Mouse (Mus musculus) E14TG2a.4 (cell line): ENCODE measurements around the gene Filip1l.

Experiments used
- H3K27me3 ChIP-seq: 2 replicates; pipeline ENCODE4 v1.6.1; 2014; ENCODE audit warnings: low read length, control low read depth; ENCODE audit not compliant: insufficient read depth
- H3K36me3 ChIP-seq: 2 replicates; pipeline ENCODE4 v1.6.1; 2014; ENCODE audit warnings: low read length, control low read depth; ENCODE audit not compliant: insufficient read depth
- H3K4me1 ChIP-seq: replicated peaks from 2 replicates; pipeline ENCODE4 v1.6.1; 2014; ENCODE audit warnings: low read depth, low read length, control low read depth
- H3K4me3 ChIP-seq: replicated peaks from 2 replicates; pipeline ENCODE4 v1.5.1; 2014; ENCODE audit warnings: mild to moderate bottlenecking, low read length
- H3K9me3 ChIP-seq: 2 replicates; pipeline ENCODE4 v1.6.1; 2014; ENCODE audit warnings: low read length, control low read depth
- CTCF ChIP-seq: conservative IDR thresholded peaks from 2 replicates; pipeline ENCODE4 v1.5.1; 2014; ENCODE audit warnings: low read length
- NANOG ChIP-seq: IDR thresholded peaks from 2 replicates; pipeline ENCODE4 v1.6.1; 2014; ENCODE audit warnings: borderline replicate concordance, low read length, mixed read lengths
- POU5F1 ChIP-seq: IDR thresholded peaks from 2 replicates; pipeline ENCODE4 v1.6.1; 2014; ENCODE audit warnings: low read length, borderline replicate concordance

Filip1l gene

DNA sequence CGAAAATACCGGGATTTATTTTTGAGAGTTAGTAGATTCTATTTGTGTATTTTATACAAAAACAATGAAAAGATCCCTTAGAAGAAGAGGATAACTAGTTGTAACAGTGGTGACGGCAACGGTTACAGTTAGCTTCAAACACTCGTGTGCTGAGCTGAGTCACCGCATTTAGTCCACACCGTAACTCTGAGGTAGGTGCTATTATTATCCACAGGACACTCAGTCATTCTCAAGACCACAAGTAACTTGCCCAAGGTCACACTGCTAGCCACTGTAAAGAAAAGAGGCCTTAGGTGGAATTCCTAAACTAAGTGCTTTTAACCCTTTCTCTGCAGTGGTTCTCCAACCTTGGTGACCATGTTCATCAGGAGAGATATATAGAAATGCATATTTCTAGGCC lies 174.0 kb downstream of the Filip1l start:
- no peak for TF ChIP-seq CTCF
- no peak for TF ChIP-seq POU5F1
- no peak for TF ChIP-seq NANOG
- Histone ChIP-seq H3K9me3 (no peaks in the 10 kb centered on the region), H3K36me3 (no peaks in the 10 kb centered on the region), H3K27me3 (no peaks in the 10 kb centered on the region), H3K4me3 (no peak overlapping the region), H3K4me1 (no peaks in the 10 kb centered on the region)

DNA sequence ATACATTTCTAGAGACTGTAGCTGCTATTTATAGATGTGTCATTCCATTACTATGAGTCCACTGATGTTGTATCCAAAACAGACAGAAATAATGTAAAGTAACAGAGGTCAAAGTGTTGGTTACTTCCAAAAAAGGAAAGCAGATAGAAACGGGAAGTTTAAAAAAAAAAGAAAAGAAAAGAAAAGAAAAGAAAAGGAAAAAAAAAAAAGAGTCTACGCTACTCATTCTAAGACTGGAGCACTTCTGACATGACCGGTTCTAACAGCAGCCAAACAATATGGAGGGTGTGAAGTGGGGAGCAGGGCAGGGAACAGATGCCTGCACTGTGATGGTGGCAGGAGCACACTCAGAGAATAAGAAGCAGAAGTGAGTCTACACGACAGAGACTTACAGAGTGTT lies 175.6 kb downstream of the Filip1l start:
- no peak overlapping the region for H3K4me3 ChIP-seq
- no peak for TF ChIP-seq CTCF
- H3K4me1 ChIP-seq = no peaks in the 10 kb centered on the region
- no peaks in the 10 kb centered on the region for H3K36me3 ChIP-seq
- H3K27me3 ChIP-seq = no peaks in the 10 kb centered on the region
- no peaks in the 10 kb centered on the region for H3K9me3 ChIP-seq

DNA sequence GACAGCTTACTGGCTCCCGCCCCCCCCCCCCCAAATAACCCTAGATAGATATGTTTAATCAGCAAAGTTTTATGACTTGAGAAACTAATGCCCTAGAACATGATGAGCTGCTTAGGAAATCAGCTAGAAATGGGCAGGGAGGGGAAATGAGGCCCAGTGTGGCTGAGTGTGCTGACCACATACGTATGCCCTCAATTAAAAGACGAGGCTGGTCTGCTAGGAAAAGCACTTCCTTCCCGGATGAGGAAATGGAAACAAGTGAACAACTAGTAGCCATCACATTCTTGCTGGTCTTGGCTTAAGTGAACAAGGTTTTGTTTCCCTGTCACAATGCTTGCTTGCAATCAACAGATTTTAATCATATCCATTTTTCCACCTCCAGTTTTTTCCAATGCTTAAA lies 177.7 kb downstream of the Filip1l start:
- no peaks in the 10 kb centered on the region for H3K27me3 ChIP-seq
- TF ChIP-seq CTCF (no peak), NANOG (no peak), POU5F1 (no peak)
- no peaks in the 10 kb centered on the region for H3K9me3 ChIP-seq
- no peak overlapping the region for H3K4me3 ChIP-seq
- H3K4me1 ChIP-seq = no peaks in the 10 kb centered on the region
- no peaks in the 10 kb centered on the region for H3K36me3 ChIP-seq

DNA sequence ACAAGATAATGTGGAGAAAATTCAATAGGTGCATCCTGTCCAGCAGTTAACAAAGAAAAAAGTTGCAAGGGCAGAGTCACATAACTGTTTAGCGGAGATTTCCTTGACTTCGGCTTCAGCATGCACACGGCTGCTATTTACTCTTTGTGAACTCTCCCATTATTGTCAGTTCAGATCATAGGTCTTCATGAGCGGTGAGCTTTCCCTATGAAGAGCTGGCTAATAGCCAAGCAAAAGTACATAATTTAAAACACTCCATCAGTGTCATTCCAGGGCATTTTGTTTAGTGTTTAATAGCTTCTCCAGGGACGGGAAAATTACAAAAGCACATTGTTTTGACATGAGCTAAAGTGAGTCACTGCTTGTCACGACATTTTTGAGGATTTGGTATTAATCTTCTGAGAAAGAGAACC lies 179.2 kb downstream of the Filip1l start:
- TF ChIP-seq CTCF (no peak), POU5F1 (no peak), NANOG (no peak)
- Histone ChIP-seq H3K36me3 (no peaks in the 10 kb centered on the region), H3K27me3 (no peaks in the 10 kb centered on the region), H3K4me3 (no peak overlapping the region), H3K9me3 (no peaks in the 10 kb centered on the region), H3K4me1 (no peaks in the 10 kb centered on the region)

DNA sequence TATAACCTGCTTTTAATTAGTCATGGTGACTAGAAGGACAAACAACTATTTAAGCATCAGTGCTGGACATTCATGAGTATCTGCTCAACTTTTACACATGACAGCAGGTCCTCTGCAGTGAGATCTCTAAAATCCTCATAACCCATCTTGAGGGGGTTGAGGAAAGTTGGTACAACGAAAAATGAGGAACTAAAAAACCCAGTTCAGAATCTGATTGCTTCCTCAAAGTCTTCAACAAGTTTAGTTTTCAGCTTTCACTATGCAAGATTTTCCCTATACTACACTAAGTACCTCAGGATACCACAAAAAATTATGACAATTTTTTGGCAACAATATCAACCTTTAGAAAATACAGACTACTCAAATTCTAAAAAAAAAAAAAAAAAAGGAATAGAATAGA lies 181.5 kb downstream of the Filip1l start:
- TF ChIP-seq NANOG (no peak), POU5F1 (no peak), CTCF (no peak)
- no peaks in the 10 kb centered on the region for H3K9me3 ChIP-seq
- H3K27me3 ChIP-seq = no peaks in the 10 kb centered on the region
- no peak overlapping the region for H3K4me3 ChIP-seq
- H3K36me3 ChIP-seq = no peaks in the 10 kb centered on the region
- H3K4me1 ChIP-seq = no peaks in the 10 kb centered on the region

DNA sequence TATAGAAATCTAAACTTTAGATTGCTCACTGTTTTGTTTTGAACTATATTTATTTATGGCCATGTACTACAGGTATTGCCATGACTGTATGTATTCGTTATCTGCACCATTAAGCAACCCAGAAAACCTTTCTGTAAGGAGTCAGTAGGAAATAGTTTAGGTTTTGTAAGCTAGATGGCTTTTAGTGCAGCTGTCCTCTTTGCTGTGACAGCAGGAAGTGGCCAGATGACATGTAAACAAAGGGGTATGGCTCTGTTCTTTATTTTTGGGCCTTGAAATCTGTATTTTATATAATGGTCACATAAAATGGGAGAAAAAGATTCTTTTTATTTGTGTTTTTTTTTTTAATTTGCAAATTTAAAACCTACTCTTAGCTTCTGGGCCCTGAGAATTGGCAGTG lies 181.9 kb downstream of the Filip1l start:
- no peak for TF ChIP-seq POU5F1
- TF ChIP-seq NANOG = no peak
- no peaks in the 10 kb centered on the region for H3K36me3 ChIP-seq
- no peaks in the 10 kb centered on the region for H3K27me3 ChIP-seq
- no peak overlapping the region for H3K4me3 ChIP-seq
- no peaks in the 10 kb centered on the region for H3K9me3 ChIP-seq
- no peaks in the 10 kb centered on the region for H3K4me1 ChIP-seq

DNA sequence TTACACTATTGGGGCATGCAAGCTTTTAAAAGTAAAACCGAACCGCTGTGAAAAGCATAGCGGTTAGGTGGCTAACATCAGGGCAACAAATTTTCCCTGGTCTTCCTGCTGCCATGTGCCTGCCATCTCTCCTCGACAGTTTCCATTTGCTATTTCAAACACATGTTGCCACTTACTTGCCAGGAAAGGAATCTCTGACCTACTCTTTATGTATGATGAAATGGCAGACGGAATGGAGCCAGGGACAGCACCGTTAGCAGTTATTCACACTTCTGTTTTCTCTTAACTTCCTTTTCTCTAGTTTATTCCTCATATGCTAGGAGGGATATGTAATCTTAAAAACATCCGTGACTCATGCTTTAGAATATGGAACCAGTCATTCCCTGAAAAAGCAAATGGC lies 183.6 kb downstream of the Filip1l start:
- no peaks in the 10 kb centered on the region for H3K36me3 ChIP-seq
- TF ChIP-seq NANOG = no peak
- TF ChIP-seq POU5F1 = no peak
- no peak for TF ChIP-seq CTCF

DNA sequence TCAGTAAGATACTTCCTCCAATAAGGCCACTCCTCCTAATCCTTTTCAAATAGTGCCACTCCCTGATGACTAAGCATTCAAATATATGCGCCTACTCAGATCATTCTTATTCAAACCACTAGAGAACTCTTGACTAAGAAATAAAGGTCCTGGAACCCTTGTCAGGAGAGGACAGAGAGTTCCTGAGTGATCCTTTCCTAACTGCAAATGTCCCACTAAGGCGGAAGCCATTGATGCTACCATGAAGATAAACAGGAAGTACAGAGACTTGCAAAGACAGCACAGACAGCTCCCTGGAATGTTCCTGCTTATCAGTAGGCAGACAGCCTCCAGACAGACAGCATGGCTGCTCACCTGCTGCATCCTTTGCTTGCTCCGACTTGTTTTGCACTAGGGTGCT lies 190.3 kb downstream of the Filip1l start:
- TF ChIP-seq POU5F1 (no peak), NANOG (no peak; the same call in 1 of the 2 replicates), CTCF (no peak)

More for the DNA sequence above, 183.6 kb downstream of the Filip1l start:
- H3K4me1 ChIP-seq = peaks cover 2% of the 10 kb centered on the region; the same call in 1 of the 2 replicates
- no peaks in the 10 kb centered on the region for H3K27me3 ChIP-seq
- no peak overlapping the region for H3K4me3 ChIP-seq
- no peaks in the 10 kb centered on the region for H3K9me3 ChIP-seq

DNA sequence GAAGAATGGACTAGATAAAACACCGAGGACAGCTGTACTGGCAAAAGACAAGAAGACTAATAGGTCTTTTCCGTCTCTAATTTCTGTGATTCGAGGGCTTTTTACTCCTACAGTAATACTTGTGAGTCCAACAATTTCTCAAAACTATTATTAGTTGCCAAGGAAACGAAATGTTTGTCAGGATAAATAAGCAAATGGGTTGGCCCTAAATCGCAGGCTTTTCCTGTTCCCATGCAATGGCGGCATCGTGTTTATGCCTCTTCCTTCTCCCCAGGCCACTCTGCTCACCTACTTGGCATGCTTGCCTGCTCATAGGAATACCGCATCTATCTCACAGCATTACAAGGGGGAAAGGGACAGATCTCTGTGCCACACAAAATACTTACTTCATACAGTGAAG lies 191.5 kb downstream of the Filip1l start:
- Histone ChIP-seq H3K4me1 (peaks cover 47% of the 10 kb centered on the region), H3K4me3 (no peak overlapping the region), H3K9me3 (peaks cover 20% of the 10 kb centered on the region), H3K27me3 (peaks cover 3% of the 10 kb centered on the region; the same call in 1 of the 2 replicates), H3K36me3 (peaks cover 4% of the 10 kb centered on the region; the same call in 1 of the 2 replicates)
- no peak for TF ChIP-seq POU5F1
- no peak for TF ChIP-seq CTCF
- no peak for TF ChIP-seq NANOG

More for the DNA sequence above, 190.3 kb downstream of the Filip1l start:
- Histone ChIP-seq H3K36me3 (peaks cover 4% of the 10 kb centered on the region; the same call in 1 of the 2 replicates), H3K27me3 (no peaks in the 10 kb centered on the region), H3K4me1 (peaks cover 42% of the 10 kb centered on the region), H3K9me3 (peaks cover 20% of the 10 kb centered on the region), H3K4me3 (no peak overlapping the region)
